Mouse (Mus musculus) kidney, adult 2 months (tissue): ENCODE data around the gene Gcsh. TPM values are rescaled to one million over a fixed set of nuclear protein-coding genes. Genes with fewer than 3 reads are reported as not detected.

ENCODE experiments used
- DNase-seq: peaks from one replicate; pipeline ENCODE4 v3.0.0; 2021
- H3K27ac ChIP-seq: fragments of 200-500 bp; 2 replicates; pipeline ENCODE4 v1.5.1; 2012; ENCODE audit warnings: low read depth, low read length, control low read depth, inconsistent platforms; ENCODE audit not compliant: insufficient read depth
- H3K27me3 ChIP-seq: fragments of 200-500 bp; replicated peaks from 2 replicates; pipeline ENCODE4 v1.6.1; 2012; ENCODE audit warnings: mild to moderate bottlenecking, moderate library complexity, low read length, inconsistent platforms; ENCODE audit not compliant: control insufficient read depth, insufficient read depth
- H3K36me3 ChIP-seq: fragments of 200-500 bp; 2 replicates; pipeline ENCODE4 v1.6.1; 2012; ENCODE audit warnings: mild to moderate bottlenecking, moderate library complexity, low read length, inconsistent platforms; ENCODE audit not compliant: control insufficient read depth, insufficient read depth
- H3K4me1 ChIP-seq: fragments of 200-500 bp; 2 replicates; pipeline ENCODE4 v1.6.1; 2011; ENCODE audit warnings: low read length; ENCODE audit not compliant: control insufficient read depth, insufficient read depth
- H3K4me3 ChIP-seq: fragments of 200-500 bp; 2 replicates; pipeline ENCODE4 v1.5.1; 2011; ENCODE audit warnings: mild to moderate bottlenecking, low read depth, low read length, control low read depth; ENCODE audit not compliant: insufficient read depth
- CTCF ChIP-seq: fragments of 200-500 bp; conservative IDR thresholded peaks from 2 replicates; pipeline ENCODE4 v1.5.1; 2011; ENCODE audit warnings: low read depth, mild to moderate bottlenecking, control low read depth, low read length, moderate library complexity, mixed read lengths; ENCODE audit not compliant: insufficient read depth, insufficient read length
- POLR2A ChIP-seq: fragments of 200-500 bp; IDR thresholded peaks from one replicate; pipeline ENCODE4 v1.6.1; 2011; ENCODE audit warnings: low read depth, low read length, control low read depth
- WGBS: fragments of 180-500 bp; shearing (Covaris S2); methylation state at CpG from one replicate; pipeline ENCODE4 v1.1.7; 2018; 5-methylcytosine and 5-hydroxymethylcytosine counted together
- polyA plus RNA-seq: library from polyadenylated mRNA; depleted of rRNA; stranded (reverse); fragments of >200 nt; gene quantifications from 2 replicates; pipeline ENCODE4 v1.2.3, GENCODE M21; 2012; rRNA removed

Gene Gcsh
- polyA plus RNA-seq, 1 experiment: 113 TPM

- no peak overlapping the region for H3K27ac ChIP-seq
- no peak overlapping the region for H3K4me3 ChIP-seq
- H3K27me3 ChIP-seq: no peaks in the 10 kb centered on the region
- 76% methylated on average over 12 of the region's 12 CpGs for WGBS
- no peaks in the 10 kb centered on the region for H3K36me3 ChIP-seq
- H3K4me1 ChIP-seq: peaks cover 11% of the 10 kb centered on the region
- no peak for DNase-seq
- TF ChIP-seq POLR2A (no peak), CTCF (no peak)
Observed at GRCm38 (mm10) chr8:116942284-116943058, 50.9 kb downstream of the Gcsh start.

GRCm38 (mm10) chr8:116935506-116935905 is 57.8 kb downstream of the Gcsh start:
- Histone ChIP-seq H3K27ac (no peak overlapping the region), H3K27me3 (no peaks in the 10 kb centered on the region), H3K4me1 (no peaks in the 10 kb centered on the region), H3K36me3 (no peaks in the 10 kb centered on the region), H3K4me3 (no peak overlapping the region)
- 93% methylated on average over 6 of the region's 6 CpGs for WGBS
- no peak for DNase-seq
- TF ChIP-seq CTCF: no peak
- no peak for TF ChIP-seq POLR2A

GRCm38 (mm10) chr8:116934976-116935375 is 58.4 kb downstream of the Gcsh start:
- no peak for DNase-seq
- H3K4me3 ChIP-seq: no peak overlapping the region
- no peaks in the 10 kb centered on the region for H3K27me3 ChIP-seq
- WGBS: 96% methylated on average over 4 of the region's 4 CpGs
- H3K27ac ChIP-seq: no peak overlapping the region
- no peaks in the 10 kb centered on the region for H3K4me1 ChIP-seq
- no peaks in the 10 kb centered on the region for H3K36me3 ChIP-seq
- TF ChIP-seq CTCF: no peak
- TF ChIP-seq POLR2A: no peak

Other genes starting within 250 kb of the Gcsh start
- gene Cmc2, start 72.1 kb downstream of the Gcsh start, polyA plus RNA-seq: 13.0 and 17.7 TPM in 2 replicates
- gene Cenpn, start 71.8 kb downstream of the Gcsh start, polyA plus RNA-seq: 0.89 and 1.2 TPM in 2 replicates
- gene Atmin, start 50.1 kb downstream of the Gcsh start, polyA plus RNA-seq: 15.9 and 17.1 TPM in 2 replicates
- gene 1700030J22Rik, start 14.6 kb downstream of the Gcsh start, polyA plus RNA-seq: 1.4 TPM in 2 replicates
- 0.04 and 0.08 TPM in 2 replicates for gene Pkd1l2, start 88.9 kb upstream of the Gcsh start, polyA plus RNA-seq
- 2.6 and 3.0 TPM in 2 replicates for gene Bco1, start 102.3 kb upstream of the Gcsh start, polyA plus RNA-seq
- gene Gan, start 164.6 kb upstream of the Gcsh start, polyA plus RNA-seq: 3.1 and 3.4 TPM in 2 replicates